Mouse (Mus musculus) urinary bladder, postnatal 36 days (tissue): ENCODE data around the gene Cpeb4.

Source experiments
- DNase-seq, 2 experiments: peaks; one replicate each; pipeline ENCODE4 v3.0.0; 2022; ENCODE audit warnings: low spot score in 2 of 2, mixed read lengths in 1 of 2

Gene Cpeb4

GRCm38 (mm10) chr11:31846771-31847468 is 25.1 kb upstream of the Cpeb4 start:
- DNase-seq = no peak

- DNase-seq = no peak
These were observed 24.6 kb upstream of the Cpeb4 start for GRCm38 (mm10) chr11:31847469-31847805.

GRCm38 (mm10) chr11:31848725-31849124 is 23.3 kb upstream of the Cpeb4 start:
- no peak for DNase-seq

DNA sequence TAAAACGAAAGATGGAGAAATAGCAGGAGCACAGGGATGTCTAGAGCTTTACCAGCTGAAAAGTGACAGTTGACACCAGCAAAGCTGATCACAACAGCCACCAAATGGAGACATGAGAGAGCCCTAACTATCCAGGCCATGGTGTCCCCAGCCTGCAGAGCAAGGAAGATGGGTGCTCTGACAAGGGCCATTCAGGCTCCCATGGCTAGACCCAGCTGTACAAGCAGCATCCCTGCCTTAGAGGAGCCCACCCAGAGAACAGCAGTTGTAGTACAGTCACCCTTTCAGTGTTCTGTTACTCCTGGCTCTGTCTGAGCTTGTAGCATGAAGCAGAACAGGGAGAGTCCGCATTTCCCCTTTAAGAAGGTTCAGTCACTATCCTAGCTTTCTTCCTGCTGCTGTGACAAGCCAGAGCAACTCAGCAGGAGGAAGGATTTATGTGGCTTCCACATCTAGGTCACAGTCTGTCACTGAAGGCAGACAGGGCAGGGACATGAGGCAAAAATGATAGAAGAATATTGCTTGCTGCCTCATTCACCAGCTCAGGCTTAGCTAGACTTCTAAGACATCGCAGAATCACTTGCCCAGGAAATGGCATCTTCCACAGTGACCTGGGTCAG is 21.7 kb upstream of the Cpeb4 start:
- DNase-seq = no peak

GRCm38 (mm10) chr11:31850995-31851394 is 21.0 kb upstream of the Cpeb4 start:
- DNase-seq = peak in 1 of 2 experiments; percentile 50

- peak in 1 of 2 experiments; percentile 27 for DNase-seq
These were observed 20.1 kb upstream of the Cpeb4 start for GRCm38 (mm10) chr11:31851702-31852560.

GRCm38 (mm10) chr11:31854955-31855354 is 17.1 kb upstream of the Cpeb4 start:
- DNase-seq = no peak

- DNase-seq = no peak
These were observed 14.5 kb upstream of the Cpeb4 start for GRCm38 (mm10) chr11:31857479-31857878.

DNA sequence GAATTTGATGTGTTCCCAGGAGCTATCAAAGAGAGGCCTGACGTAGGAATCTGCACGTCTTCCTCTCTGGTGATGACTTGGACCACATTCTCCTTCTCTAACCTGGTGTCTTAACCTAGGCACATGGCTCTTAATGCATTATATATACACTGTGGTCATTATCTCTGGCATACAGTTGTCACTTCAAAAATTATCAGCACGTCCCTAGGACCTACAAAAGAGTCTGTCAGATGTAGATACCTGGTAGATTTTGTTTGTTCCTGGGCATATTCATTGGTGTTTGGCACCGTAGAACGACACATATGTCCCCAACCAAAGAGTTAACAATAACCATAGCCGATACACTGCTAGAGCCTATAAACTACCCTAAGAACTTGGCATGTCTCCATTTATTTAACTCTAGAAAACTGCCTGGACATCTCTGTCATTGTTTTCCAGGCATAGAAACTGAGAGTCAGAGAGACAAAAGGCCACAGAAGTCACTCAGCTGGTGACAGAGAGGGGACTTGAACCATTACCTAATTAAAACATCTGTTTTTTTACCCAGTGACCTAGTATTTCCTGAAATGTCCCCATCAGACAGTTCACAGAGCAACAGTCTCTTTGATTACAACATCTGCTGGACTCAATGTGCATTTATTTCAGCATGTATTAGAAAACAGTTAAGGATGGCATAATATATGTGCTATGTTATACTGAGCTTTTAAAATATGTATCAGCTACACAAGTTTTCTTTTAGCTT is 10.7 kb upstream of the Cpeb4 start:
- DNase-seq = no peak

DNA sequence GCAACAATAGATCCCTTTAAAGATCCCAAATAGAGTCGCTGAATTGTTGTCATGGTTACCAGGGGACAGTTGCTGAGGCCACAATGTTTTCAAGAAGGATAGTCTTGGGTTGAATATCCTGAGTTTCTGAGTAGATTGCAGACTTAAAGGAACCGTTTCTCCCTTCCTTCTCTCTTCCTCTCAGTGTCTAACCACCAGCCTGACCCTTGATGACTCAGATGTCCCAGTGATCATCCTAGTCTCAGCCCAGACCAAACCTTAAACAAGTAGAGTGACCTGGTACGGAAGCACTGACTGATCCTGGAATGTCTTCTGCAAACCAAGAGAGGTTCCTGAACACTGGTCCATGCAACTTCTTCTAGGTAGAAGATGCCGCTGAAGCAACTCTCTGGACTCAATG is 4.0 kb upstream of the Cpeb4 start:
- no peak for DNase-seq

GRCm38 (mm10) chr11:31870285-31871010 is 1.6 kb upstream of the Cpeb4 start:
- DNase-seq = peak; percentile 98 to 99

DNA sequence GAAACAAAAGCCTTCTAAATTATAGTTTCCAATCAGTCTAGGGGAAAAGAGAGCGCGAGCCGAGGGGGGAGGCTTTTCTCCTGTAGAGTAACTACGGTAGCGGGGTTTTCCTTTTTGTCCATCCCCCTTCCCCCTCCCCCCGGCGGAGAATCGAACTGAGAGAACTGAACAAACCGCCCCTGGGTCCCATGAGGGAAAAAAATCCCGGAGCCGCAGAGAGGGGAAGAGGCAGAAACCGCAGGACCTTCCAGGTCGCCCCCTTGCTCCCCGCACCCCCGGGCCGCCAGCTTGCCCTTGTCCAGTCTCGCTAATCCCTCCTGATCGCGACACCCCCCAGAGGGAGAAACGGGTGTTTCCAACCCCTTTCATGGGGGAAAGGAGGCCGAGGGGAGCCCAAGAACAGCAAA is 873 bp upstream of the Cpeb4 start:
- peak; percentile 39 to 42 for DNase-seq

DNA sequence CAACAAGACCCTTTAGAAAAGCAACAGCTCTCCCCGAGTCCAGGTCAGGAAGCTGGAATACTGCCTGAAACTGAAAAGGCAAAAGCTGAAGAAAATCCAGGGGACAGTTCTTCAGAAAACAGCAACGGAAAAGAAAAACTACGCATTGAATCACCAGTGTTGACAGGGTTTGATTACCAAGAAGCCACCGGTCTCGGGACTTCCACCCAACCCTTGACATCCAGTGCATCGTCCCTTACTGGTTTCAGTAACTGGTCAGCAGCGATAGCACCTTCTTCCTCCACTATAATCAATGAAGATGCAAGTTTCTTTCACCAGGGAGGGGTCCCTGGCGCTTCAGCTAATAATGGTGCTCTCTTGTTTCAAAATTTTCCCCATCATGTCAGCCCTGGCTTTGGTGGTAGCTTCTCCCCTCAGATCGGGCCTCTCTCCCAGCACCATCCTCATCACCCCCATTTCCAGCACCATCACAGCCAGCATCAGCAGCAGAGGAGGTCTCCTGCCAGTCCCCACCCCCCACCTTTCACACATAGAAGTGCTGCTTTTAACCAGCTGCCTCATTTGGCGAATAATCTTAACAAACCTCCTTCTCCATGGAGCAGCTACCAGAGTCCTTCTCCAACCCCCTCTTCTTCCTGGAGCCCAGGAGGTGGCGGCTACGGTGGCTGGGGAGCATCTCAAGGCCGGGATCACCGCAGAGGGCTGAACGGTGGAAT is 693 bp downstream of the Cpeb4 start:
- no peak for DNase-seq

DNA sequence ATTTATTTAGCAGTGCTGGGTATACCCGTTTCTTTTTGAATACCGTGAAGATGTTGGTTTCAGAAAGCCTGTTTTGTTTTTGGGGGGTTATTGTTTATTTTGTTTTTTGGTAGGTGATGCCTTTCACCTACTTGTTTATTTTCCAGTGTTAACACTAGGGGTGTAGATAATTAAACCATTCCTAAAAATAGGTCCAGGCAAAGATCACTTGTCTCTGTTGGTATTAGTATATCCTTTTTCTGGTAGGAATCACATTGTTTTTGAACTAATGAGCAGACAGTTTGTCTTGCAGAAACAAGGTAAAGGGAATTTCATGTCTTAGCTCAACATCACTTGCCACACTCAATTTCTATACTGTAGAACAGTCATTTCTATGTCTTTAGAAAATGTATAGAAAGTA is 2.1 kb downstream of the Cpeb4 start:
- no peak for DNase-seq

- DNase-seq = no peak
These were observed 11.7 kb downstream of the Cpeb4 start for GRCm38 (mm10) chr11:31883671-31884070.

- DNase-seq = no peak
These were observed 13.8 kb downstream of the Cpeb4 start for GRCm38 (mm10) chr11:31885765-31886164.

DNA sequence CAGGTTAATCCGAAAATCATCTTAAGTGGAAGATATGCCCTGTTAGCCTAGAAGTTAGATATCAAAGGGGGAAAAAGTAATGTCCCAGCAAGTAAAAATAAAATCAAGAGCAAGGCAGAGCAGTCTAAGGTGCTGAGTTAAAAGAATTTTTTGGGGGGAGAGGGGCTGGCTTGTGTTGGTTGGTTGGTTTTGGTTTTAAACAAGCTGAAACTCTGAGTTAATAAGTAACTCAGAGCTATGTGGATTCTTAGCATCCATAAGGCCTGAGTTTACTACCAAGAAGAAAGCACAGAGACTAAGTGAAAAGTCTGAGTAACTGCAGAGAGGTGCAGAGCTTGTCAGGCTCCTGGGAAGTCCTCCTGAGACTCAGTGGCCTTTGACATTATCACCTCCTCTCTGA is 16.2 kb downstream of the Cpeb4 start:
- DNase-seq = no peak

GRCm38 (mm10) chr11:31892152-31892551 is 20.1 kb downstream of the Cpeb4 start:
- no peak for DNase-seq

DNA sequence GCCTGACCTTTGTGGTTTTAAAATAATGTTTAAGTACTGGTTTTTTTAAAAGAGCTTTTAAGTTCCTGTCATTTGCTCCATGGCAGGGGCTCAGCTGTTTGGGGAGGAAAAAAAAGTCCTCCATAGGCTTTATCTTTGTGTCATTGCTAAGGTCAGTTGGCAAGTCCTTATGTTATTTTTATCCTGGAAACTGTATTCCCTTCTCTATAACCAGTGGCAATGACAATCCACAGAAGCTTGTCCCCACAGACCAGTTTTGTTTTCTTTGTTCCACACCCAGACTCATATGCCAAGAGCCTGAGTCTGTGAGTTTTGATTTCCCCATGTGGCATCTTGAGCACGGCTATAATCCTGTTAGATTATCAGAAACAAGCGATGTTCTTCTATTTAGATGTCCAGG is 21.6 kb downstream of the Cpeb4 start:
- no peak for DNase-seq

DNA sequence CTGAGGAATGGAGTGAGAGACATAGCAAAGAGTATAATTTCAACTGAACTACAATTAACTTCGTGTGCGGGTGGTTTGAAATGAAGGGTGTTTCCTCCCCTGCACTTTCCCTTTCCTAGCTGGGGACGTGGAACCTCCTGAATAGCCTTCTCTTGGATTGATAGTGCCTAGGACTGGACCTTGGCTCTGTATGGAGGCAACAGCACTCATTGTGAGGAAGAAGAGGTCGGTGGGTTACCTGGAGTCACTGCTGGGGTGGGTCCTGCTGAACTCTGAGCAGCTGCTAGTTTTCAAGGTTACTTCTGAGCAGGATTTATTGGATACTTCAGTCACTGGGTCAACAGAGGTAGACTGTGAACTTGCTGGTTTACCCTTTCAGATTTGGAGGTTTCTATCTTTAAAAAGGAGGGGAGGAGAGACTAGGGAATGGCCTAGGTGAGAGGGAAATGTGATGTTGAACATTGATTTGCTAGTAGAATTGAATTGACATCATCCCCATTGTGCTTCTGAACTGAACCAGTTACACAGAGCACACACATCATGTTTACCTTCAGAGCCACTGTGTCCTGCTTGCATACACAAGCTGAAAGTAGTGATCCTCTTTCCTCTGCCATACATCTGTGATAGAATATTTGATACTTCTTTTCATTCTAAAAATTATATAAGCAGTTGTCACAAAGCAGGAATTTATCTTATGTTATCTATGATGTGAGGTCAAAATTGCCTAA is 24.2 kb downstream of the Cpeb4 start:
- DNase-seq = no peak
